Mouse (Mus musculus): Measurements from ENCODE around the gene Micu1. TPM values are rescaled to one million over a fixed set of nuclear protein-coding genes. Genes with fewer than 3 reads are reported as not detected.

Micu1 gene
- polyA plus RNA-seq, 1 experiment from 2014 or later = 78.0 TPM

DNA sequence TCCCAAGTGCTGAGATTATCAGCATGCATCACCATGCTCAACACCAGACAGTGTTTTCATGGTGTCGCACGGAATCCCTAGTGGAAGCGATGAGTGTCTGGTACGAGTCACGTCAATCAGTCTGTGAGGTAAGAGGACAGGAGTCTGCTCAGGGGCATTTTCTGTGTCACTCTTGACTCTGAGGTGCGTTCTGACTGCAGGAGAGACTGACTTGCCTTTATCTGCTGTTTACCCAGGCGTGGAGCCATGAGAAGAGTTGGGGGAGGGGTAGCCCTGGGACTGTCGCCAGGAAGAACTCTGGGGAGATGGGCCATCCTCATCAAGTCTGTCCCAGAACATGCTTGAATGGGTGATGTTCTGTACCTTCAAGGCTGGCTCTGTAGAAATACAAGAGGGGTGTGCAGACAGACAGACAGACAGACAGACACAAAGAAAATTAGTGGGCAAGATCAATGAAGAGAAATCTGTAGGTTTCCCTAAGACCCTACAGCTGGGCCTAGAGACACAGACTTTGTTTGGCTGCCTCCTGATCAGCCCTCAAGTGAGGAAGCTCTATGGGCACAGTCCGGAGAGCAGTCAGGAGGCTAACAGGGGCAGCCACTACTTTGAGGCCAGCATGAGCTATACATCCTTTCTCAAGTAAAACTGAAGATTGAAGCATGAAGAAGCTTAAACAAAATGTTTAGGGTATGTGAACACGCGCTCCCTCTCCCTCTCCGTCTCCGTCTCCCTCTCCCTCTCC, 97.2 kb downstream of the Micu1 start:
- Histone ChIP-seq H3K4me2 (no peak overlapping the region), H3K4me3 (no peak overlapping the region), H3K27ac (peak overlapping the region; percentile 62; the same call in 1 of the 2 replicates), H3K9me3 (no peaks in the 10 kb centered on the region), H3K27me3 (no peaks in the 10 kb centered on the region), H3K36me3 (no peaks in the 10 kb centered on the region; the same call in 1 of the 2 replicates), H3K4me1 (replicated peaks) (peaks cover 23% of the 10 kb centered on the region), H3K9ac (no peak overlapping the region)
- ATAC-seq (ENCODE audit: low FRiP score) = no peak
- 44% methylated on average over 13 of the region's 13 CpGs for WGBS

DNA sequence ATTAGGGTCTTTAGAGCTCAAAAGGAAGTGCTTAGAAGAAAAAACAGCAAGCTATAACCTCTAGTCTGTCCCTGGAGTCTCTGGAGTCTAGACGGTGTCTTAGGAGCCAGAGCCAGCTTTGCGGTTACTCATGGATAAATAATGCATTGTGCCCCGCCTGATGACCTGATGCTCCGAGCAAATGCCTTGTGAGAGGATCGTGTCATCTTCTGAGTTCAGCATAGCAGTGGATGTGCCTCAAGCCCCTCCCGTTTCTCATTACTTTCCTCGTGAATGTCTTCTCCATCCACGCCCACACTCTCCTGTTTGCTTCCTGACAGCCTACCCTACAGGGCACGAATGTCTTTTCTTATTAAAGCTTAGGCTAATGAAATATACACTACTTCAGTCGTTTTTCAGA, 97.9 kb downstream of the Micu1 start:
- H3K4me2 ChIP-seq = no peak overlapping the region; the same call in 1 of the 2 replicates
- no peaks in the 10 kb centered on the region for H3K27me3 ChIP-seq
- ATAC-seq (ENCODE audit: low FRiP score) = peak; percentile 67
- 21% methylated on average over 10 of the region's 10 CpGs for whole genome bisulfite sequencing
- peaks cover 26% of the 10 kb centered on the region for H3K4me1 ChIP-seq (replicated peaks)
- peaks cover 3% of the 10 kb centered on the region for H3K36me3 ChIP-seq
- no peak overlapping the region for H3K9ac ChIP-seq
- H3K4me3 ChIP-seq = no peak overlapping the region
- H3K27ac ChIP-seq = peak overlapping the region; percentile 31
- H3K9me3 ChIP-seq = no peaks in the 10 kb centered on the region

DNA sequence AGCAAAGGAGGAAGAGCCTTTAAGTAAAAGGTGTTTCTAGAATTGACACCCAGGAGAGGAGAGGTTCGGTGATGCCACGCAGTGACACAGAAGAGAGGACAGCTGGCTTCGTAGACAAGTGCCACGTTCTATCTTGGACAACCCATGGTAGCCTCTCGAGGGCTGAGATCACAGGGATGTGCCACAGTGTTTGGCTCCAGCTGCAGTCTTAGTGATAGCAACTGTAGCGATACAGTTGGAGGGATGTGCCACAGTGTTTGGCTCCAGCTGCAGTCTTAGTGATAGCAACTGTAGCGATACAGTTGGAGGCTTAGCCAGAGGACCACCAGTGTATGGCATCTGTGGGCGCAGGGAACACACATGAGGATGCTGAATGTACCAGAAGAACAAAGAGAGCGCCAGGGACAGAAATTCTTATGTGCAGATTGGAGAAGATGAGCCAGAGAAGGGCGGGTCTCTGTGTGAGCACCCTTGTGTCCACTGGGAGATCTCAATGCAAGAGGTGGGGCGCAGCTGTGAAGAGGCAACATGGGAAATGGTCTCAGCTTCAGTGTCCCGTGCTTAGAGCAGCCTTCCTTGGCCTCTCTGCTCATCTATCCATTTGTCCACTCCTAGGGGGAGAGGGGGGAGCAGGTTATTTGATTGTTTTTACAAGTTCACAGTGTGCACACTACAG, 98.7 kb downstream of the Micu1 start:
- Histone ChIP-seq H3K4me3 (no peak overlapping the region), H3K4me1 (replicated peaks) (peaks cover 26% of the 10 kb centered on the region), H3K27me3 (no peaks in the 10 kb centered on the region), H3K27ac (peak overlapping the region; percentile 31), H3K4me2 (no peak overlapping the region), H3K9me3 (no peaks in the 10 kb centered on the region), H3K9ac (no peak overlapping the region), H3K36me3 (peaks cover 8% of the 10 kb centered on the region; the same call in 1 of the 2 replicates)
- 89% methylated on average over 12 of the region's 12 CpGs for WGBS
- no peak for ATAC-seq (ENCODE audit: low FRiP score)

DNA sequence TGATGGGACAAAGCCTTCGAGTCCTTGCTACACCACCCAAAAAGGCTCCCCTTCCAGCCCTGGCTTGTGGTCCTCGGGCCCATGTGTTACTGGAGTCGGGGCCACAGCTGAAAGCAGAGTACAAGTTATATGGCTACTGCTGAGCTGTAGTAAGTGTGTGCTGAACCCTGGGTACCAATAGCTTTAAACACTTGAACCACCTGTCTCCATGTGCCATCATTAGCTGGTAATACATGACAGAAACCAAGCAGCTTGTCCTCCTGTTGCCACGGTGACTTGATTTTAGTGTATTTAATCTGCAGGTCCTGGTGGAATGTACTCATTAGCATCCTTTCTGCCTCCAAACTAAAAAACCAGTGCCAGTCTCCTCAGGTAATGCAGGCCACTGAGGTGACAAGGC, 106.4 kb downstream of the Micu1 start:
- Histone ChIP-seq H3K27ac (no peak overlapping the region), H3K9ac (no peak overlapping the region), H3K4me1 (replicated peaks) (peaks cover 15% of the 10 kb centered on the region), H3K4me2 (no peak overlapping the region), H3K36me3 (peaks cover 8% of the 10 kb centered on the region; the same call in 1 of the 2 replicates), H3K4me3 (no peak overlapping the region), H3K27me3 (no peaks in the 10 kb centered on the region), H3K9me3 (no peaks in the 10 kb centered on the region)
- ATAC-seq (ENCODE audit: low FRiP score) = no peak
- 84% methylated on average over 4 of the region's 4 CpGs for WGBS

DNA sequence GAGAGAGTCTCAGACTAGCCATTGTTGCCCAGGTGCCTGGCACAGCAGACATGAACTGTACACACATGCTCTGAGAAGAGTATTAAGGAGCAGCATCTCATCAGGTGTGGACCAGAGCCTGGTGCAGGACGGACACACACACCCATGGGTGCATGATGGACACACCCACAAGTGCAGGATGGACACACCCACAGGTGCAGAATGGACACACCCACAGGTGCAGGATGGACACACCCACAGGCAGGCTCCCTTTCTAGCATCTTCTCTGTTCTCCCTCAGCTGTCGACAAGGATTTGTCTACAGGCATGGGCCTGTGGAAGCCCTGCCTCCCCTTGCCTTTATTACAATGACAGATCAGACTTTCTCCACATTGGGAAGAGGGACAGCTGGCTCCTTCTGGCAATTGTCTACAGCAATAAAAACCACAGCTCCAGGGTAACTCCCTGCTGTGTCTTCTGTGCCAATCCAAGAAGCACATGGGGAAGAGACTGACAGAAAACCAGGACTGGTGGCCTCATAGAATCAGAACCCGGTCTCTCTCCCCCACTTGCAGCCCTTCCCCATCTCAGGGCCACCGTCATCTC, 107.8 kb downstream of the Micu1 start:
- H3K9ac ChIP-seq = no peak overlapping the region
- H3K27ac ChIP-seq = no peak overlapping the region
- H3K4me2 ChIP-seq = no peak overlapping the region
- H3K4me1 ChIP-seq (replicated peaks) = peaks cover 13% of the 10 kb centered on the region
- H3K4me3 ChIP-seq = no peak overlapping the region
- H3K9me3 ChIP-seq = no peaks in the 10 kb centered on the region
- H3K36me3 ChIP-seq = peaks cover 6% of the 10 kb centered on the region; the same call in 1 of the 2 replicates
- no peak for ATAC-seq (ENCODE audit: low FRiP score)
- no peaks in the 10 kb centered on the region for H3K27me3 ChIP-seq
- 75% methylated on average over 4 of the region's 4 CpGs for WGBS

DNA sequence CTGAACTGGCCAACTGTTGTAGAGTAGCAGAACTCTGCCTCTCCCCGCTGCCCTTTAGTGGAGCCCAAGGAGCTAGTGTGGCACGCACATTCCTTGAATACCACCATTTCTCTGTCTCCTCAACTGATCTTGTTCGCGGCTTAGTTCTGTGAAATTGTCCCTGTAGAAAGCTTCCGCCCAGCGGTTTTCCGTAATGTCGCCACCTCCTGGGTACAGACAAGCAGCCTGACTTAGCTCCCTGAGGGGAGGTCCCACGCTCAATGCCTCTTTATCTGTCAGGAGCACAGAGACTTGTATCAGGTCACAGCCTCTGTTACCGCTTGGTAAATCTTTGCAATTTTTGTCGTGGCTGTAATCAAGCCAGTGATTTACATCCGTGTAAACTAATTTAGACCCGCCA, 110.7 kb downstream of the Micu1 start:
- Histone ChIP-seq H3K36me3 (no peaks in the 10 kb centered on the region), H3K9ac (no peak overlapping the region)
- no peak for ATAC-seq (ENCODE audit: low FRiP score)

DNA sequence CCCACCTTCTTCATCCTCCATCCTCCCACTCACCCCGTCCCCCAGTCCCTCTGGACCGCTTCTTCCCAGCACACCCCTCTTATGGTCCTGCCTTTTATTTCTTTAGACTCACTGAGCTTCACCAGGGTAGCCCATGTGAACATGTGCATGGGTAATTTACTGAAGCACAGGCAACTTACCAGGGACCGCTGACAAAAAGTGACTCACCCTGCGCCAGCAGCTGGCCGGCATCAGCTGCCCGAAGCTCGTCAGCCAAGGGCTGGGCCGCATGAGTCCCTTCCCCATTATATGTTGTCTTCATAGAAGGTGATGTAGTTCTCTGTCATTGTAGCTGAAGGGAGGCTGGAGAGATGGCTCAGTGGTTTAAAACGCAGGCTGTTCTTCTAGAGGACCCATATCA, 111.5 kb downstream of the Micu1 start:
- H3K9ac ChIP-seq = no peak overlapping the region

More for the DNA sequence above, 110.7 kb downstream of the Micu1 start:
- WGBS = 28% methylated on average over 13 of the region's 13 CpGs
- H3K27ac ChIP-seq = no peak overlapping the region; the same call in 1 of the 2 replicates
- H3K4me3 ChIP-seq = no peak overlapping the region
- H3K9me3 ChIP-seq = no peaks in the 10 kb centered on the region
- H3K4me2 ChIP-seq = no peak overlapping the region
- no peaks in the 10 kb centered on the region for H3K27me3 ChIP-seq
- peaks cover 16% of the 10 kb centered on the region for H3K4me1 ChIP-seq (replicated peaks)

DNA sequence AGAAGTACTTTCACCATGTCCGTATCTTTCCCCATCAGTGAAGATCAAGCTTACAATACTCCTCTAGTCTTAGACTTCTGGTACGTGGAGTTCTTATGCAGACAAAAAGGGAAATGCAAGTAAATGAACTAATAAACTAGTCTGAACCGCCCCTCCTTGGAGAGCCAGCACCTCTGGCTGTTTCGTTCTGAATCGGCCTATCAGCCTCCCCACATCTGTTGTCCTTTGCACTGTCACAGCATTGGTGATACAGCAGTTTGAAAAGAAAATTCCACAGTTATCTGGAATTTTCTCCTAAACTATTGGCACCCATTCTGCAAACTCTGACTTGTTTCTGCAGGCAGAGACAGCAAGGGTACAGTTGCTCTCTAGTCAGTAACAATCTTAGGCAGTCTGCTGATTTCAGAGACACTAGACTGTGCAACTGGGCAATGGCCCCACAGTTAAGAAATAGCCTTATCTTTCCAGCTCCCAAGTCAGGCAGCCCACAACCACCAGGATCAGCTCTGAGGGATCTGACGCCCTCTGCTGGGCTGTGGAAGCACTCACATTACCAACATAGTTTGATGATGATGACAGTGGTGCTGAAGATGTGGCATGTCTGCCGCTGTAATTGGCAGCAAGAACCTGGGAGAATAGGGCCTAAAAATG, 112.4 kb downstream of the Micu1 start:
- H3K27ac ChIP-seq = no peak overlapping the region
- ATAC-seq (ENCODE audit: low FRiP score) = no peak

More for the DNA sequence above, 111.5 kb downstream of the Micu1 start:
- ATAC-seq (ENCODE audit: low FRiP score) = no peak
- H3K27me3 ChIP-seq = no peaks in the 10 kb centered on the region
- H3K27ac ChIP-seq = no peak overlapping the region
- H3K9me3 ChIP-seq = no peaks in the 10 kb centered on the region
- H3K4me3 ChIP-seq = no peak overlapping the region
- peaks cover 13% of the 10 kb centered on the region for H3K4me1 ChIP-seq (replicated peaks)
- no peaks in the 10 kb centered on the region for H3K36me3 ChIP-seq
- WGBS = 87% methylated on average over 9 of the region's 9 CpGs
- H3K4me2 ChIP-seq = no peak overlapping the region

DNA sequence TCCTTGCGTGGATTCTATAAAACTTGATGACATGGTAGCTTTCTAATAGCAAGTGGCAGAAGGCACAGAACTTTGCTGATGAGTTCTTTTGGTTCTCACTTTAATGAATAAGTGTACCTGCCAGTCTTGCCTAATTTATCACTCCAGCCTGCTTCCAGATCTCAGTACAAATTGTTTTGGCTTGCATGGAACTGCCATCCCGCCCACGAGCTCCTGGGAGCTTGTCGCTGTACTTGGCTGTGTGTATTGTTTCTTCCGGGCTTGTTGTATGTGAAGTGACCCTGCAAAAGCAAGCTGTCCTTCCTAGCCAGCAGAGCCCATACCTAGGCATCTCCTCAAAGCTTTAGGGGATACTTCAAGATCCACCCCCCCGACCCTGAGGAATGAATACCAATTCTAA, 114.3 kb downstream of the Micu1 start:
- no peak overlapping the region for H3K4me2 ChIP-seq
- no peak for ATAC-seq (ENCODE audit: low FRiP score)
- WGBS = 81% methylated on average over 6 of the region's 6 CpGs
- no peak overlapping the region for H3K4me3 ChIP-seq
- no peaks in the 10 kb centered on the region for H3K9me3 ChIP-seq
- no peak overlapping the region for H3K27ac ChIP-seq
- no peaks in the 10 kb centered on the region for H3K27me3 ChIP-seq
- peaks cover 10% of the 10 kb centered on the region for H3K4me1 ChIP-seq (replicated peaks)
- peak overlapping the region; percentile 19; the same call in 1 of the 2 replicates for H3K9ac ChIP-seq
- no peaks in the 10 kb centered on the region for H3K36me3 ChIP-seq

More for the DNA sequence above, 112.4 kb downstream of the Micu1 start:
- H3K9ac ChIP-seq = no peak overlapping the region
- H3K4me2 ChIP-seq = no peak overlapping the region
- no peak overlapping the region for H3K4me3 ChIP-seq
- H3K9me3 ChIP-seq = no peaks in the 10 kb centered on the region
- H3K27me3 ChIP-seq = no peaks in the 10 kb centered on the region
- no peaks in the 10 kb centered on the region for H3K36me3 ChIP-seq
- H3K4me1 ChIP-seq (replicated peaks) = peaks cover 10% of the 10 kb centered on the region
- 80% methylated on average over 7 of the region's 7 CpGs for WGBS

DNA sequence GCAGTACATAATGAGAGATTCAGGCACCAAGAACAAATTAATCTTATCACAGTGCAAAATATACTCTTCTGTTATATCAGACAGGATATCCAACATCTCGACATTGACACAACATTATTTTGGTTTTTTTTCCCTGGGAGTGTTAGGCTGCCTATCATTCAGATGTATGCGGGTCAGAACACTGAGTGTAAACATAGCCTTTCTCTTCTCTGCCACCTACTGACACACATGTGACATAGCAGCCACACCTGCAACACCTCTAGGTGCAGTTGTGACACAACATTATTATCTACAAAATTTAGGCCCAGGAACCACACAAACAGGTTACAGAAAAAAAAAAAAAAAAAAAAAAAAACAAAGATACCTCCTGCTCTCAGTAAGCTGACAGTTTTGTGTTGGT, 115.3 kb downstream of the Micu1 start:
- H3K4me2 ChIP-seq = no peak overlapping the region
- H3K27me3 ChIP-seq = no peaks in the 10 kb centered on the region
- H3K4me1 ChIP-seq (replicated peaks) = peaks cover 13% of the 10 kb centered on the region
- H3K36me3 ChIP-seq = no peaks in the 10 kb centered on the region
- H3K9me3 ChIP-seq = no peaks in the 10 kb centered on the region
- ATAC-seq (ENCODE audit: low FRiP score) = no peak
- no peak overlapping the region for H3K27ac ChIP-seq
- no peak overlapping the region for H3K9ac ChIP-seq
- WGBS = 40% methylated on average over 2 of the region's 2 CpGs
- H3K4me3 ChIP-seq = no peak overlapping the region

DNA sequence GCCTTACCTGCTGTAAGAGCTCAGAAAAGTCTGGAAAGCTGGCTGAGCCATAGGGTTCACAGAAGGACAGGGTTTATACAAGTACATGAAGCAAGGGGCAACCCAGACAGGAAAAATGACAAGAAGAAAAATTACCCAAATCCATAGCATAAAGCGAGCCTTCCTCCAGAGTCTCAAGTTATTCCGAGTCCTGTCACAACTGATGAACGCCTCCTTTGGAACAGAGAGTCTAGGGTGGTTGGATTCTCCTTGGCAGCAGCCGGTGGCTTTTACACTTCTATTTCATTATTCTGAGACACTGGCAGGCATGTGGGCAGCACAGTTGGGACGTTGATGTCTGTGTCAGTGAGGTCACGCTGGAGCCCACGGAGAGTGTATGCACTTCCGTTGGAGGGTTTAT, 115.7 kb downstream of the Micu1 start:
- no peak for ATAC-seq (ENCODE audit: low FRiP score)
- WGBS = 75% methylated on average over 8 of the region's 8 CpGs
- H3K9ac ChIP-seq = no peak overlapping the region
- peaks cover 12% of the 10 kb centered on the region for H3K4me1 ChIP-seq (replicated peaks)
- H3K9me3 ChIP-seq = no peaks in the 10 kb centered on the region
- no peak overlapping the region for H3K4me3 ChIP-seq
- no peaks in the 10 kb centered on the region for H3K36me3 ChIP-seq
- no peaks in the 10 kb centered on the region for H3K27me3 ChIP-seq
- no peak overlapping the region for H3K27ac ChIP-seq
- no peak overlapping the region for H3K4me2 ChIP-seq

DNA sequence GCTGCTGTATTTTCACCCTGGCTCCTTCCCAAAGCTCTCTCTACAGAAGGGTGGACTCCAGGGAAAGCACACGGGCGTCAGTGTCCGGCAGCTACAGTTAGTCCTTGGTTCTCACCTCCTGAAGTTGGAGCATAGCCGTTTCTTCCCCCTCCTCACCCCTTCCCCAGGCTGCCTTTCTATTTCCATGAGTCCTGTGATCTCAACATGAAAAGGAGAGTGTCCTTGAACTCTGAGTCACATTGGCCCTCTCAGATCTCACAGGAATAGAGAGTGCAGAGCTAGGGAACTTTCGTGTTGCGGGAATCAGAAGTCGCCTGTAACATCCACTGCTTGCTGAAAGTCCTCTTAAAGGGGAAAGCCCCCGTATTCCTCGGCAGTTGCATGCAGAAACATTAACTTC, 116.9 kb downstream of the Micu1 start:
- Histone ChIP-seq H3K36me3 (no peaks in the 10 kb centered on the region), H3K9ac (no peak overlapping the region), H3K4me1 (replicated peaks) (peaks cover 11% of the 10 kb centered on the region)

More for the DNA sequence above, 116.9 kb downstream of the Micu1 start:
- H3K27ac ChIP-seq = no peak overlapping the region
- H3K4me2 ChIP-seq = no peak overlapping the region
- H3K27me3 ChIP-seq = no peaks in the 10 kb centered on the region
- ATAC-seq (ENCODE audit: low FRiP score) = no peak
- no peaks in the 10 kb centered on the region for H3K9me3 ChIP-seq
- WGBS = 85% methylated on average over 9 of the region's 9 CpGs
- no peak overlapping the region for H3K4me3 ChIP-seq

Data from hindbrain, embryonic 13.5 days (tissue).